Mouse (Mus musculus) CH12.LX (cell line): ENCODE results near the gene Txn2. TPM values are rescaled to one million over a fixed set of nuclear protein-coding genes. Genes with fewer than 3 reads are reported as not detected.

Source experiments
- DNase-seq: peaks from one replicate; pipeline ENCODE4 v3.0.0-alpha.2; 2013; ENCODE audit errors: extremely low read depth
- H3K27ac ChIP-seq: 2 replicates; pipeline ENCODE4 v1.5.1; 2012; ENCODE audit warnings: low read depth, mild to moderate bottlenecking, control low read depth, moderate library complexity; ENCODE audit not compliant: insufficient read depth
- H3K27me3 ChIP-seq: replicated peaks from 2 replicates; pipeline ENCODE3; 2012; ENCODE audit warnings: inconsistent platforms
- H3K36me3 ChIP-seq, 2 experiments: replicated peaks in 1 of 2; 2 replicates each; pipeline versions ENCODE3 to v1.6.1; 2012; ENCODE audit warnings: inconsistent platforms in 1 of 2, low read length in 1 of 2, mild to moderate bottlenecking in 1 of 2, mixed read lengths in 1 of 2, moderate library complexity in 1 of 2; ENCODE audit not compliant: control insufficient read depth in 1 of 2, insufficient read depth in 1 of 2
- H3K4me1 ChIP-seq, 2 experiments: 2 replicates each; pipeline ENCODE4 v1.6.1; 2012; ENCODE audit warnings: inconsistent platforms in 1 of 2, moderate library complexity in 1 of 2; ENCODE audit not compliant: insufficient read depth in 2 of 2, control insufficient read depth in 1 of 2
- H3K4me2 ChIP-seq: 2 replicates; pipeline ENCODE4 v1.6.1; 2012; ENCODE audit warnings: low read depth, mild to moderate bottlenecking, control low read depth; ENCODE audit not compliant: poor library complexity, insufficient read depth, severe bottlenecking
- H3K4me3 ChIP-seq, 3 experiments: fragments of 150-350 bp in 1 of 3; sonication (generic) in 1 of 3; replicated peaks in 1 of 3; 2 replicates each; pipeline versions ENCODE3 to v1.5.1; 2011 to 2012; ENCODE audit warnings: low read depth in 2 of 3, low read length in 2 of 3, mild to moderate bottlenecking in 2 of 3, moderate library complexity in 2 of 3, control low read depth in 1 of 3, improper control_type of control experiment in 1 of 3, inconsistent platforms in 1 of 3, mixed read lengths in 1 of 3; ENCODE audit not compliant: poor library complexity in 1 of 3
- H3K79me2 ChIP-seq: replicated peaks from 2 replicates; pipeline ENCODE4 v1.6.1; 2012; ENCODE audit warnings: mild to moderate bottlenecking, moderate library complexity; ENCODE audit not compliant: control insufficient read depth, poor library complexity, insufficient read depth, severe bottlenecking; ENCODE audit errors: extremely low read depth
- H3K9ac ChIP-seq: 2 replicates; pipeline ENCODE4 v1.6.1; 2012; ENCODE audit warnings: low read depth, mild to moderate bottlenecking, control low read depth, moderate library complexity; ENCODE audit not compliant: insufficient read depth
- H3K9me3 ChIP-seq: replicated peaks from 2 replicates; pipeline ENCODE3; 2012; ENCODE audit warnings: low read length, inconsistent platforms, mixed read lengths
- BHLHE40 ChIP-seq: IDR thresholded peaks from 2 replicates; pipeline ENCODE4 v1.6.1; 2011; ENCODE audit warnings: mild to moderate bottlenecking, low read depth, low read length, improper control_type of control experiment
- CHD2 ChIP-seq: IDR thresholded peaks from 2 replicates; pipeline ENCODE4 v1.6.1; 2011; ENCODE audit warnings: low read length, improper control_type of control experiment
- E2F4 ChIP-seq: IDR thresholded peaks from 2 replicates; pipeline ENCODE4 v1.6.1; 2011; ENCODE audit warnings: low read depth, low read length, improper control_type of control experiment; ENCODE audit not compliant: insufficient replicate concordance
- GABPA ChIP-seq: IDR thresholded peaks from 2 replicates; pipeline ENCODE4 v1.6.1; 2012; ENCODE audit warnings: low read depth, low read length, improper control_type of control experiment, inconsistent platforms; ENCODE audit not compliant: insufficient replicate concordance
- HCFC1 ChIP-seq: IDR thresholded peaks from 2 replicates; pipeline ENCODE4 v1.6.1; 2012; ENCODE audit warnings: low read depth, mild to moderate bottlenecking, inconsistent platforms, low read length, improper control_type of control experiment
- KAT2A ChIP-seq: IDR thresholded peaks from 2 replicates; pipeline ENCODE4 v1.6.1; 2012; ENCODE audit warnings: low read length, improper control_type of control experiment, inconsistent platforms; ENCODE audit not compliant: insufficient replicate concordance
- MAFK ChIP-seq: IDR thresholded peaks from 2 replicates; pipeline ENCODE4 v1.6.1; 2011; ENCODE audit warnings: low read length, improper control_type of control experiment; ENCODE audit not compliant: insufficient replicate concordance
- MAX ChIP-seq: IDR thresholded peaks from 2 replicates; pipeline ENCODE4 v1.6.1; 2011; ENCODE audit warnings: low read length, improper control_type of control experiment
- MEF2A ChIP-seq: IDR thresholded peaks from 2 replicates; pipeline ENCODE4 v1.6.1; 2014; ENCODE audit warnings: low read depth, mild to moderate bottlenecking, inconsistent platforms, low read length, improper control_type of control experiment, borderline replicate concordance
- MXI1 ChIP-seq: IDR thresholded peaks from 2 replicates; pipeline ENCODE4 v1.6.1; 2011; ENCODE audit warnings: mild to moderate bottlenecking, low read depth, low read length, improper control_type of control experiment
- NELFE ChIP-seq: IDR thresholded peaks from 2 replicates; pipeline ENCODE4 v1.6.1; 2011; ENCODE audit warnings: low read depth, low read length, improper control_type of control experiment
- NRF1 ChIP-seq: IDR thresholded peaks from 2 replicates; pipeline ENCODE4 v1.6.1; 2014; ENCODE audit warnings: low read depth, mild to moderate bottlenecking, inconsistent platforms, low read length, improper control_type of control experiment, moderate library complexity
- PAX5 ChIP-seq: IDR thresholded peaks from 2 replicates; pipeline ENCODE4 v1.6.1; 2012; ENCODE audit warnings: low read length, inconsistent platforms, mixed read lengths
- POLR2AphosphoS2 ChIP-seq: IDR thresholded peaks from 2 replicates; pipeline ENCODE4 v1.6.1; 2011; ENCODE audit warnings: low read depth, low read length, improper control_type of control experiment
- SIN3A ChIP-seq: IDR thresholded peaks from 2 replicates; pipeline ENCODE4 v1.6.1; 2012; ENCODE audit warnings: low read length, improper control_type of control experiment, inconsistent platforms
- TBP ChIP-seq: conservative IDR thresholded peaks from 2 replicates; pipeline ENCODE4 v1.6.1; 2011; ENCODE audit warnings: low read depth, low read length, improper control_type of control experiment
- USF1 ChIP-seq: IDR thresholded peaks from 2 replicates; pipeline ENCODE4 v1.6.1; 2014; ENCODE audit warnings: low read depth, mild to moderate bottlenecking, inconsistent platforms, low read length, improper control_type of control experiment
- USF2 ChIP-seq: conservative IDR thresholded peaks from 2 replicates; pipeline ENCODE4 v1.6.1; 2011; ENCODE audit warnings: low read depth, low read length, improper control_type of control experiment
- ZKSCAN1 ChIP-seq: IDR thresholded peaks from 2 replicates; pipeline ENCODE4 v1.6.1; 2012; ENCODE audit warnings: low read depth, inconsistent platforms, low read length, improper control_type of control experiment, borderline replicate concordance
- ZMIZ1 ChIP-seq: IDR thresholded peaks from 2 replicates; pipeline ENCODE4 v1.6.1; 2012; ENCODE audit warnings: low read depth, mild to moderate bottlenecking, inconsistent platforms, low read length, improper control_type of control experiment
- ZNF384 ChIP-seq: IDR thresholded peaks from 2 replicates; pipeline ENCODE4 v1.6.1; 2012; ENCODE audit warnings: low read depth, low read length, improper control_type of control experiment, inconsistent platforms
- dilution Hi-C: fragments of 300-500 bp; cut with MboI; formaldehyde crosslinking; loops from 2 replicates; pipeline ENCODE4 v1.14.3; 2020; ENCODE audit warnings: low sequenced_read_pairs; ENCODE audit not compliant: extremely low pct_unique_long_range_greater_than_20kb, extremely low pct_ligation_motif_present
- in situ Hi-C: fragments of 300-500 bp; cut with MboI; formaldehyde crosslinking; loops from 3 replicates; pipeline ENCODE4 v1.14.3; 2019; ENCODE audit warnings: low sequenced_read_pairs, low pct_ligation_motif_present, low pct_unique_long_range_greater_than_20kb, mixed read lengths
- polyA plus RNA-seq: library from polyadenylated mRNA; unstranded; fragments of >175 nt; gene quantifications from 2 replicates; pipeline ENCODE4 v1.2.1, GENCODE M21; 2012; ENCODE audit warnings: low read depth; ENCODE audit not compliant: insufficient read length
- total RNA-seq, 2 experiments: library from RNA; depleted of rRNA; stranded (reverse); fragments of 300-350 nt in 1 of 2; fragments of >200 nt in 1 of 2; gene quantifications; 2 replicates each; pipeline ENCODE4 v1.2.3; 2012 to 2014

The Txn2 gene
- total and polyA plus RNA-seq, 3 experiments, result 22.4 to 209 (median 105) TPM

- no peak for DNase-seq
- H3K4me2 ChIP-seq, result no peak overlapping the region
- in situ Hi-C loops (loop anchor here (25.0 kb wide), 1 partner anchor 580 kb away; the partner anchor contains the start of genes C1qtnf6 and Sstr3), dilution Hi-C loops (no loop called here)
- TF ChIP-seq POLR2AphosphoS2 (peak; percentile 91), GABPA (no peak)
- H3K9ac ChIP-seq, result no peak overlapping the region
- H3K27me3 ChIP-seq, result no peaks in the 10 kb centered on the region
- peaks cover 4% of the 10 kb centered on the region for H3K9me3 ChIP-seq
- no peaks in the 10 kb centered on the region for H3K79me2 ChIP-seq
- no peak overlapping the region for H3K27ac ChIP-seq
- peaks cover 45 to 47% of the 10 kb centered on the region in 2 experiments for H3K36me3 ChIP-seq
- peaks cover 0 to 3% of the 10 kb centered on the region in 2 experiments; a peak in 1 of 4 replicates for H3K4me1 ChIP-seq
- H3K4me3 ChIP-seq, result no peak overlapping the region
Measured at GRCm38 (mm10) chr15:77957625-77958024, 28.8 kb upstream of the Txn2 start.

GRCm38 (mm10) chr15:77956404-77956901 lies 27.6 kb upstream of the Txn2 start, which contains the start of gene Foxred2:
Gene Foxred2, minus strand, starts transcription at chr15:77956722.
- no peak for TF ChIP-seq E2F4
- TF ChIP-seq MXI1, result no peak
- no peak for TF ChIP-seq POLR2AphosphoS2
- TF ChIP-seq USF1, result peak; percentile 49
- TF ChIP-seq BHLHE40, result peak; percentile 68
- peak; percentile 53; the same call in 1 of the 2 replicates for TF ChIP-seq MAX
- peaks cover 4% of the 10 kb centered on the region for H3K9me3 ChIP-seq
- H3K27me3 ChIP-seq, result no peaks in the 10 kb centered on the region
- peaks cover 0 to 3% of the 10 kb centered on the region in 2 experiments; a peak in 1 of 4 replicates for H3K4me1 ChIP-seq
- H3K4me3 ChIP-seq, result peak within 1 kb of the TSS in 1 of 3 experiments; percentile 22
- no peak within 1 kb of the TSS for H3K27ac ChIP-seq
- in situ Hi-C loops, result loop anchor here (25.0 kb wide), 1 partner anchor 581 kb away; the partner anchor contains the start of genes C1qtnf6 and Sstr3
- peaks cover 33 to 35% of the 10 kb centered on the region in 2 experiments for H3K36me3 ChIP-seq
- dilution Hi-C loops, result no loop called here
- no peak within 1 kb of the TSS for H3K9ac ChIP-seq
- DNase-seq, result no peak
- no peak within 1 kb of the TSS for H3K4me2 ChIP-seq
- H3K79me2 ChIP-seq, result no peaks in the 10 kb centered on the region

GRCm38 (mm10) chr15:77955440-77956403 lies 26.9 kb upstream of the Txn2 start:
- Histone ChIP-seq H3K27me3 (no peaks in the 10 kb centered on the region), H3K9me3 (peaks cover 4% of the 10 kb centered on the region), H3K79me2 (no peaks in the 10 kb centered on the region), H3K9ac (no peak overlapping the region), H3K27ac (no peak overlapping the region), H3K36me3 (peaks cover 26 to 28% of the 10 kb centered on the region in 2 experiments), H3K4me3 (no peak overlapping the region), H3K4me1 (peaks cover 0 to 3% of the 10 kb centered on the region in 2 experiments; a peak in 1 of 4 replicates), H3K4me2 (no peak overlapping the region)
- in situ Hi-C loops, result loop anchor here (25.0 kb wide), 1 partner anchor 582 kb away; the partner anchor contains the start of genes C1qtnf6 and Sstr3
- DNase-seq, result no peak
- dilution Hi-C loops, result no loop called here
- TF ChIP-seq MAFK (no peak), ZMIZ1 (no peak), HCFC1 (no peak), PAX5 (no peak), MEF2A (no peak), E2F4 (no peak), ZKSCAN1 (no peak), POLR2AphosphoS2 (no peak), MXI1 (no peak), KAT2A (no peak), CHD2 (no peak), NELFE (no peak), USF2 (no peak), SIN3A (no peak), TBP (no peak), NRF1 (no peak), ZNF384 (no peak)
